Mouse (Mus musculus): Measurements from ENCODE around the gene Ctsa.
A peak's percentile ranks its signal among the peaks of the same experiment; 100 is the strongest.
"Not testable (repeated sequence)": the region's sequence is repeated elsewhere in the genome, so short reads cannot be mapped to it uniquely, and the experiment has no call there.

The Ctsa gene

DNA sequence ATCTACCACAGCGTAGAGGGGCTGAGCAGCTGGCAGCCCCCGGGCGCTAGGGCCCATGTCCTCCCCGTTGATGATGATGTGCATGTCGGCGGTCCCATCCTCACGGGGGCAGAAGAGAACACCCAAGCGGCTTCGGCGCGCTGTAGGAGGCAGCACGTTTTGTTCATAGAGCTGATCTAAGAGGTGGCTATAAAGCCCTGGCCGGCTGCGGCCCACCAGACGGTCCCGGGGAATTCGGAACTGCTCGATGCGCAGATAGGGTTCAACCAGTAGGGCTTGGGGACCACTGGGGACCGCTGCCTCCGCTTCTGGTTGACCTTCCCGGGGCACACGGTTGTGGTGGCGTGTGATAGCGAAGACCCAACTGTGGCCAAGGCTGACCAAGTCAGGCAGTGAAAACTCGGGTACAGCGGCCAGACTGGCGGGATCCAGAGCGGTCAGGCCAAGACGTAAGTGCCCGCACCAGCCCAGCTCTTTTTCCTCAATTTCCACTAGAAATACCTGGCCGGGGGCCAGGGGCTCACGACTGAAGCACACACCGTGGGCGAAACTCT, at the start of gene Ctsa:
Gene Ctsa, plus strand, starts transcription at position 126 of the 554 bp plus-strand sequence.
- peak; percentile 72 for DNase-seq

GRCm38 (mm10) chr2:164783926-164784581, 48.6 kb upstream of the Ctsa start:
- DNase-seq, result no peak

DNA sequence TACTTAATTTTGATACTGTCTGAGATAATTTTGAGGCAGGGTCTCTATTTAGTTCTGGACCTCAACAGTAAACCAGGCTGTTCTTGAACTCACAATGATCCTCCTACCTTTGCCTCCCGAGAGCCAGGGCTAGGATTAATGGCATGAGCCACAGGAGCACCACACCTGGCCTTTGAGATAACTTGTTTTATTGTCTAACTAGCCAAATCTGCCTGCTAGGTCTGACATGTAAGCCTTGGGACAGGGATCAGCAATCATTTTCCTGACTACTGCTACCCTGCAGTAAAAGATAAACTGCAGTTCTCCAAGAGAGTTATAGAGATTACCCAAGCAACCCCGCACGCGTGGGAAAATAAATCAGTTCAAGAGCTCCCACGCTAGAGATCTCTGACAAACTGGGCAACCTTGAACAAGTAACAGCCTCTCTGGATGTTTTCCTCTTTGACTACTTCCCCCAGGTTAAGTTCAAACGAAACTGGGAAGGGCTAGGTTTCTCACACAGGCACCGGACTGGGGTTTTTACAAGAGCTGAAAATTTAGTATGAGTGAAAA, 47.7 kb upstream of the Ctsa start:
- no peak for DNase-seq

GRCm38 (mm10) chr2:164785481-164786387, 46.9 kb upstream of the Ctsa start, which contains the start of gene Snx21:
Snx21 (plus strand) TSS chr2:164785823.
- DNase-seq, result peak; percentile 88

GRCm38 (mm10) chr2:164786388-164786885, 46.2 kb upstream of the Ctsa start:
- DNase-seq, result peak; percentile 47

- DNase-seq, result no peak
These were observed 45.6 kb upstream of the Ctsa start for GRCm38 (mm10) chr2:164787032-164787431.

- DNase-seq, result no peak
These were observed 44.9 kb upstream of the Ctsa start for GRCm38 (mm10) chr2:164787779-164788178.

DNA sequence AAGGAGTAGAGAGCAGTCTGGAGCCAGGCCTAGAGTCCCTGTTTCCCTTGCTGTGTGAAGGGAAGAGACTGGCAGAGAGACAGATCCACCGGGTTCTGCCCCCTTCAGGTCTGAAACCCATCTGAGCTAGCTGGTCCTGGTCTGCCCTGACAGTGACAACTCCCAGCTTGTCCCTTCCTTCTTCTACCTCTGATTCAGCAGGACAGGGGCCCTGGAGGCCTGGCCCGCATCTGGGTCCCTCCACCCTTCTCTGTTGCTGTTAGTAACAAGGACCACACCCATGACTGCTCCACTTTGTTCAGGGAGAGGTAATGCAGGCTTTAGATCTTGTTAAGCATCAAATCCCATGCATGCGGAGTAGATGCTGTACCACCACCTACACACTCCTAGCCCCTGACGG, 44.3 kb upstream of the Ctsa start:
- no peak for DNase-seq

- DNase-seq, result no peak
These were observed 42.2 kb upstream of the Ctsa start for GRCm38 (mm10) chr2:164790451-164790850.

DNA sequence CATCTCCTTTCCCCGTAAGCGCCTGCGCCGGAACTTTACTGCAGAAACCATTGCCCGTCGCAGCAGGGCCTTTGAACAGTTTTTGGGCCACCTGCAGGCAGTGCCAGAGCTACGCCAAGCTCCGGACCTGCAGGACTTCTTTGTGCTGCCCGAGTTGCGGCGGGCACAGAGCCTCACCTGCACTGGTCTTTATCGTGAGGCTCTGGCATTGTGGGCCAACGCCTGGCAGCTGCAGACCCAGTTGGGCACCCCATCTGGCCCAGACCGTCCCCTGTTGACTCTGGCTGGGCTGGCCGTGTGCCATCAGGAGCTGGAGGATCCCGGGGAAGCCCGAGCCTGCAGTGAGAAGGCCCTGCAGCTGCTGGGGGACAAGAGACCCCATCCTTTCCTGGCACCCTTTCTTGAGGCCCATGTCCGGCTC, 40.8 kb upstream of the Ctsa start:
- peak; percentile 57 for DNase-seq

GRCm38 (mm10) chr2:164792400-164793190, 40.1 kb upstream of the Ctsa start:
- no peak for DNase-seq

DNA sequence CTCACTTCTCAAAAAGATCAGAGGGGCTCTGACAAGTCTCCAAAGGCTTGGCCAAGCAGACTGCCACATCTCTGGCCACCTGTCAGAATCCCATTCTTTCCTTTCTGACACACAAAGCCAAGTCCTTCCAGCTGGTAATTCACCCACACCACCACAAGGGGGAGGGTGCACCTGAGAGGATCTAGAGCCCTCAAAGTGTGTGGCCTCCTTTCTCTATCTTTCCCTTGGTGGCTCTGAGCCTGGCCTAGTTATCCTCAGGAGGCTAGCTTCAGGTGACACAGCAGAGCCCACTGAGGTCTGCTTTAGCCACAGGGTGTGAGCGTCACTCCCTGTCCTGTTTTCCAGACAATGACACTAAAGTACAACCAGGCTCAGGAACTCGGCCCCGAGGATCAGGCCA, 39.4 kb upstream of the Ctsa start:
- peak; percentile 74 for DNase-seq

GRCm38 (mm10) chr2:164793772-164794171, 38.9 kb upstream of the Ctsa start:
- no peak for DNase-seq

GRCm38 (mm10) chr2:164794293-164794692, 38.4 kb upstream of the Ctsa start:
- DNase-seq, result peak; percentile 83

DNA sequence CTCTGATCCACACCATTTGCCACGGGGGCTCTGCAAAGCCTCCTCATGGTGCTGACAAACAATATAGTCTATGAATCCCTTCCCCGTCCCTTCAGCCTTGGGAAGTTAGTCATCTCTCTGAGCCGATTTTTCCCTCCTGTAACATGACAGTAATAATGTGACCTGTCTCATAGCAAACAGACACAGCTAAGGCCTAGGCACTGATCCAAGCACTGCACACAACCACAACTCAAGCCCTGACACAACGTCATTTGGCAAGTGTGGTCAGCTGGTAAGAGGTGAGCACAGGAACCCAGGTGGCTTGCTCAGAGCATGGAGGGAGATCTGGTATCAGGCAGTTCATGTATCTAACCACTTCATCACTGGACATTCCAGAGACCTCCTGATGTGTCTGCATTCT, 36.8 kb upstream of the Ctsa start:
- DNase-seq, result no peak

- DNase-seq, result not testable (repeated sequence)
These were observed 34.1 kb upstream of the Ctsa start for GRCm38 (mm10) chr2:164798554-164798953.

GRCm38 (mm10) chr2:164800252-164801004, 32.2 kb upstream of the Ctsa start:
- no peak for DNase-seq

DNA sequence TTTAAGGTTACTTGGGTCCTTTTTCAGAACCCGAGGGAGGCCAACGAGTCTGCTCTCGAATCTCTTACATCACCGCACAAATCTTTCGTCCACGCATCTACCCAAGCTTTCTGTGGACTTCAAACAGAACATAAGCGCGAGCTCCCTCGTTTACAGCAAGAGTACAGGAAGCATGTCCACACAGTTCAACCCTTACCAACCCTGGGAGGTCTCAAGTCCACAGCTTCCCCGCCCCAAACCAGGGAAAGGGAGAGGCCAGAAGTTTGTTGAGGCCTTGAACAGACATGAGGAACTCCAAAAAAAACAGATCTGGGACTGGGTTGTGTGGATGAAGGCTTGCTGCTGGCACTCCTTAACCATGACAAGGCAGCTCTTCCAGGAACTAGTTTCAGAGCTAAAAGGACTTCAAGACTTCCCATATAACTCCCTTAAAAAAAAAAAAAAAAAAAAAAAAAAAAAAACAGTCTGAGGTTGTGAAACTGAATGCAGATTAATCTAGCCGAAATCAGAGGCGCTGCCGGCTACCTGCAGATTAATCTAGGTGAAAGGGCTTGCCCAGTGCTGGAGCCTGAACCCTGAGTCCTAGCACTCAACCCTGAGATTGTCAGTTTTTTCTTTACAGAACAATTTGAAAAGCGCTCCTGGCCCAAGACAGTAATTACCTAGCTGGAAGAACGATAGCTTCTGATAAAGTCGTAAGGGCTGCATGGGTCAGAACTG, 29.3 kb upstream of the Ctsa start:
- DNase-seq, result no peak

DNA sequence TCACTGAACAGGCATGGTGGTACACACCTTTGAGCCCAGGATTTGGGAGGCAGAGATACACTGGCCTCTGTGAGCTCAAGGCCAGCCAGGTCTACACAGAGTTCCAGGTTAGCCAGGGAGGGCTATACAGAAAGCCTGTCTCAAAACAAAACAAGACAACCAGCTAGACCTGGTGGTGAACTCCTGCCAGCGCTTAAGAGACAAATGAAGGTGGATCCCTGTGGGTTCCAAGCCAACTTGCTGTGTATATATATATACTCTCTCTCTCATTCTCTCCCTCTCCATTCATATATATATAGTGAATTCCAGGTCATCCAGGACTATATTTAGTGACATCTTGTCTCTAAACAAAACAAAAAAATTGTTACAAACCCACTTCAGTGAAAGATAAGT, 28.8 kb upstream of the Ctsa start:
- DNase-seq, result no peak

GRCm38 (mm10) chr2:164804533-164805331, 27.9 kb upstream of the Ctsa start, which contains the start of the genes Acot8 and Zswim3:
Acot8 (minus strand) TSS chr2:164804882.
Zswim3 (plus strand) TSS chr2:164805098.
- DNase-seq, result peak; percentile 99
